Mouse (Mus musculus) ZHBTc4 (cell line): Measurements from ENCODE around the gene Cwc25.
A peak's percentile ranks its signal among the peaks of the same experiment; 100 is the strongest.

Experiments
- DNase-seq: peaks from one replicate; pipeline ENCODE4 v3.0.0-alpha.2; 2011; ENCODE audit warnings: low read depth, low spot score

The Cwc25 gene

DNA sequence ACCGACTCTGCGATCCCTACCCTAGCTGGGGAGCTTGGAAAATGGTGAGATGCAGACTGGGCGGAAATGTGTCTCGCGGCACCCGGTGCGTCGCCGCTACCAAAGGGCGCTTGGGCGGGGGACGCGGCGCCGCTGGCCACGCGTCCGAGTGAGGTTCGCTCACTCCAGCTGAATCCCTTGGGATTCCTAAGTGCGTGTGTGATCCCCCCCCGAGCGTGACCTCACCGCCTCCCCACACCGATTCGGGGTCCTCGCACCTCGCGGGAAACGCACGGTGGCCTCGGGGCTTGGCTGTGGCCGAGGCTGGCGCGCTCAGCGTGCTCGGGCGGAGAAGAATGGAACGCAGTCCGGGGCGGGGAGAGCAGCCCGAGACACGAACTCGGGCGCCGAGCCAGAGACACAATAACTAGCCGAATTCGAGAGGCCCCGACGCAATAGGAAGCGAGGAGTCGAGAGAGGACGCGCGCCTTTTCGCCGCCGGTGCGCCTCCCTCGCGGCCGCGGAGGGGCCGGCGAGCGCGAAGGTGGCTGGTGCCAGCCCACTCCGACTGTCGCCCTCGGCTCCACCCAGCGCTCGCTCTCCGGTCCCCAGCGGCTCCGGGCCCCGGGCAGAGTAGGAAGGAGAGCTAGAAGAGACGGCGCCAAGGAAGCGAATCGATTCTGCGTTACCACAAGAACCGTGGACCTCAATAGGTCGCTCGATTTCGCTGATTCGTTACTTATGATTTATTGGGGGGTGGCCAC lies 66.2 kb downstream of the Cwc25 start, which contains the start of gene Pcgf2:
Gene Pcgf2 (minus strand): TSS at position 495 of the 743 bp plus-strand sequence.
- DNase-seq: peak; percentile 69

DNA sequence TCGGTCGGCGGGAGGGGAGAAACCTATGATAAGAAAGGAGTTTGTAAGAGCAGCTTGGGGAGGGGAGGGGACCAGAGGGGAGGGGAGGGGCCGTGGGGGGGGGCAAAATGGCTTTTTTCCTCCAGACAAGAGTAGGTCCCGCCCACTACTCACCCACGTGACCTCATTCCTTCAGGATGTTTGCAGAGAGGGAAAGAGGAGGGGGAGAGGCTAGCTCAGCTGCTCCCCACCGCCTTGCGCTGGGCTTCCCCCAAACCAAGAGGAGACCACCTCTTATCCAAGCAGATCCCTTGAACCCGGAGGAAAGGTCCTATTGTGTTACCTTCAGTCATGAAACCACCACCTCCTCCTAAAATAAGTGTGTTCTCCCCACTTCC lies 66.7 kb downstream of the Cwc25 start:
- DNase-seq: peak; percentile 96

DNA sequence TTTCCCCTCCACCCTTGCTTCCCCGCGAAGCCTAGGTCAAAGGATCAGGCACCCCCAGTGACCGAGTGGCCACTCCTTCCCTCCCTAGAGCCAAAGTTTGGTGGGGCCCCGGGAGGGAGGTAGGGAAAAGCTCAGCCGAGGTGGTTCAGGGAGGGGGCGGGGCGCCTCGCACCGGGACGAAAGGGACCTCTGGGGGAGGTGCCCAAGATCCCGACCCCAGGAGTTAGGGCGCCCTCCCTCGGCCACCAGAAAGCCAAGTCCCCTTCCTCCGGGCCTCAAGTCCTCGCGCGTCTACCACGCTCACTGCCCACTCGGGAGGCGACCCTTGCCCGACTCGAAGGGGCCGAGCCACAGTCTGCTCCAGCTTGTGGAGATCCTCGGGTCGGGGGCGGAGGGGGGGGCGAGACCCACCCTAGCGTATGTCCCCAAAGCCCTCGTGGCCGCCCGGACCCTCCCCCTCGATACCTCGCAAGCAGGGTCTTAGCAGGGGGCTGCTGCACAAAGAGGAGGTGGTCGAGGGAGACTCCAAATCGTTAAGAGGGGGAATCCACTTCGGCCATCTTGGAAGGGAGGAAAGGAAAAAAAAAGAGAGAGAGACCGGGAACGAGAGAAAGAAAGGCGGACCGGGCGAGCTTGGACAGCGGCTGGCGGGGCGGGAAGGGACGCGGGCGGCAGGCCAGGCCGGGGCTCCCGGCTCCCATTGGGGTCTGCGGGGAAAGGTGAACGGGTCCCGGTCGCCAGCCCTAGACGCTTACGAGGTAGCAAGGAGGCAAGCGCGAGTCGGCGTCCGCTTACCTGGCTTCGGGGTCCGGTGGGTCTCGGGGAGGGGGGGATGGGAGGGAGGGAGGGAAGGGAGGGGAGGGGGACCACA lies 67.4 kb downstream of the Cwc25 start:
- DNase-seq: peak; percentile 92

DNA sequence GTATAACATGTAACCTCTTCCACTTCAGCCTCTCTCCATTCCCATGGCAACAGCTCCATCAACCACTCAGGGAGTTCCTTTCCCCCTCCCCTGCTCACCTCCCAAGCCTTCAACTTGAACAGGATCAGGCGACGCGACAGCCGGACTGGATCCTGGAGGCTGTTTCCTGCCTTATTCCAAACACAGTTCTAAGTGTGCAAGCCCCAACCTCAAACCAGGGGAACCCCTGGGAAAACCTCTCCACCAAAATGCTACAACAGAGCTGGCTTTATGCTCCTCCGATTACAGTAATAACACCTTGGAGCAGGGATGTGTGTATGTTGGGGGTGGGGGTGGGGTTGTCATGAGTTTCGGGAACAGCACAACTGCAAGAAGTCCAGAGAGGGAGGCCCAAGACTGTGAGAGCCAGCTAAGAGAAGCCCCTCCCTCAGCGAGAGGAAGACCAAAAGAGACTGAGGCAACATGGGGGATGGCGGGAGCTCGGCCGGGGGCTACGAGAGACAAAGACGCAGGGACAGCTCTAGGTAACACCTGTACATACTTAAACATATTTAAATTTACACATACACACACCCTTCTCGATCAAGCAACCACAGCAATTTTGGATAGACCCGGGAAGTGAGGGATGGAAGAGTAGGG lies 68.3 kb downstream of the Cwc25 start:
- peak; percentile 75 for DNase-seq

DNA sequence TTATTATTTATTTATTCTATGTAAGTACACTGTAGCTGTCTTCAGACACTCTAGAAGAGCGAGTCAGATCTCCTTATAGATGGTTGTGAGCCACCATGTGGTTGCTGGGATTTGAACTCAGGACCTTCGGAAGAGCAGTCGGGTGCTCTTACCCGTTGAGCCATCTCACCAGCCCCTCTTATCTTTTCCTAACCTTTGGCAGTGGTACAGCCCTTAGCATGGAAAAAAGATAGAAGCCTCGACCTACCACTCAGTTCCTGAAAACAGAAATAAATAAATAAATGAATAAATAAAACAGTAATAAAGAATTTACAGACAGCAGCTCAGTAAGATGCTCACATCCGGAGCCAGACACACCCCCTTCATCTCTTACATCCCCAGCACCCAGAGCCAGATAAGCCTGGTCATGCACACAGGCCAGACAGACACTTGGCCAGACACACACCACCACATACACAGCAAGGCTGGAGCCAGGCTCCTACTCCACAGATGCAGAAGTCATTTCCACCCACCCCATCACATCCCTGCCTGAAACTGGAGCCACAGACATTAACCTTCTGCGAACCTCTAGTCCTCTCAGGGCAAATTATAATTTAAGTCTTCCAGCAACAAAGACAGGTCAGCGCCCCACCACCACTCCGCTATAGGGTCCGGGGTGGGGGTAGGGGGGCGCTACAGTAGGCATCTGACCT lies 69.0 kb downstream of the Cwc25 start:
- DNase-seq: no peak

DNA sequence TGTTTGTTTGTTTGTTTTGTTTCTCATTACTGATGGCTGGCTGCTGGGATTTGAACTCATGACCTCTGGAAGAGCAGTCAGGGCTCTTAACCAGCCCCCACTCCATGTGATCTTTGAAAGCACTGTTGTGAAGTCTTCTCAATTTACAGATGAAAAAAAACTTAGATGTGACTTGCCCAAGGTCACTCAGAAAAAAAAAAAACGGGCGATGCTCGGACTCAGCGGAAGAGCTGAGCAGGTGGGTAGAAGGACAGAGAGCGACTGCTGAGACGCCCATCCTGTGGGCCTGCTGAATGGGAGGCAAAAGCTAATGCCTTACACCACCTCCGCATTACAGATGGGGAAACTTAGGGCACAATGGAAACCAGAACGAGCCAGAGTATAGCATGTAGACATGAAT lies 69.7 kb downstream of the Cwc25 start:
- DNase-seq: peak; percentile 81

DNA sequence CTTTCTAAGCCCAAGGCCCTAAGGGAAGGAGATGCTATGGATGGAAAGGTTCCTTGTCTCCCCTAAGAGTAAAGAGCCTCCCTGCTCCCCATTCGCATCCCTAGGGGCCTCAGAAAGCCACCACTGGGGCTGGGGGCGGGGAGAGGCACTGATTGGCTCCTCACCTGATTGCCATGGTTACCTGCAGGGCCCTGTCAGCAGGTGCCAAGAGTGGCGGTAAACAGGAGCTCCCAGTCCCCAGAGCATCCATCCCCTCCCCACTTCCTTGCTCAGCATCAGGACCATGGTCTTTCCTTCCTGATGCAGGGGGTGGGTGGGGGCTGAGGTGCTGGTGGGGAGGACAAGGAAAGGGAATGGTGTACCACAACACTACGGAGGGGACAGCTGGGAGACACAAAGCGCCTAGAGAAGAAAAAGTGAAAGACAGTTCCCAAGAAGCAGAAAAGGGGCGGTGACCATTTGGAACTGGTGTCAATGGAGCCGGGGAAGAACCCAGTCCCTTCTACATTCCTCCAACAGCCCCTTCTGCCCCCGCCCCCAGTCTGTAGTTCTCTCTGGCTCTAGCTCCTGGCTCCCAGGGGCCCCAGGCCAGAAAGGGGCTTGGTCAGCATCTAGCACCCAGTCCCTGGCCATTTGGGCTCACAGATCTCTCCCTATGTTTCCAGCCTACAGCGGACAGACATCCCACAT lies 70.5 kb downstream of the Cwc25 start:
- DNase-seq: peak; percentile 72
